Mouse (Mus musculus): Measurements from ENCODE around the gene Aprt. TPM values are rescaled to one million over a fixed set of nuclear protein-coding genes. Genes with fewer than 3 reads are reported as not detected.

The Aprt gene
- polyA plus RNA-seq, 1 experiment from 2014 or later, result 223 TPM

GRCm38 (mm10) chr8:122618660-122619378 lies 42.1 kb upstream of the Aprt start:
- peak; percentile 86 for TF ChIP-seq EP300 (IDR thresholded peaks at IDR 0.05; ENCODE audit: low read depth)
- TF ChIP-seq CTCF (IDR thresholded peaks at IDR 0.05; ENCODE audit: low read depth), result no peak
- Histone ChIP-seq H3K4me2 (ENCODE audit: low read depth, low read length) (peak overlapping the region; percentile 33; the same call in 1 of the 2 replicates), H3K36me3 (replicated peaks; ENCODE audit: insufficient read depth, low read length) (peaks cover 7% of the 10 kb centered on the region), H3K9ac (replicated peaks) (no peak overlapping the region; the same call in 1 of the 2 replicates), H3K4me1 (ENCODE audit: insufficient read depth) (peaks cover 6% of the 10 kb centered on the region), H3K27ac (ENCODE audit: low read depth) (0 out of 2 replicates have a peak overlapping the region, but pooled peaks have one; percentile 39), H3K4me3 (ENCODE audit: low read depth, low read length) (no peak overlapping the region), H3K9me3 (ENCODE audit: low read length) (no peaks in the 10 kb centered on the region), H3K27me3 (ENCODE audit: insufficient read depth, low read length) (no peaks in the 10 kb centered on the region)
- peak; percentile 92 for ATAC-seq
- no peak for DNase-seq
- 53% methylated on average over 6 of the region's 6 CpGs for WGBS (ENCODE audit: insufficient replicate concordance)

- Histone ChIP-seq H3K4me3 (ENCODE audit: low read depth, low read length) (no peak overlapping the region), H3K27me3 (ENCODE audit: insufficient read depth, low read length) (no peaks in the 10 kb centered on the region), H3K9me3 (ENCODE audit: low read length) (no peaks in the 10 kb centered on the region), H3K36me3 (replicated peaks; ENCODE audit: insufficient read depth, low read length) (peaks cover 7% of the 10 kb centered on the region), H3K9ac (replicated peaks) (no peak overlapping the region), H3K27ac (ENCODE audit: low read depth) (0 out of 2 replicates have a peak overlapping the region, but pooled peaks have one; percentile 39), H3K4me2 (ENCODE audit: low read depth, low read length) (peak overlapping the region; percentile 33; the same call in 1 of the 2 replicates), H3K4me1 (ENCODE audit: insufficient read depth) (peaks cover 6% of the 10 kb centered on the region)
- WGBS (ENCODE audit: insufficient replicate concordance), result 37% methylated on average over 5 of the region's 7 CpGs
- TF ChIP-seq EP300 (IDR thresholded peaks at IDR 0.05; ENCODE audit: low read depth) (no peak), CTCF (IDR thresholded peaks at IDR 0.05; ENCODE audit: low read depth) (peak; percentile 77)
- DNase-seq (peak; percentile 89), ATAC-seq (peak; percentile 40)
These were observed 41.3 kb upstream of the Aprt start for GRCm38 (mm10) chr8:122617947-122618546.

- Histone ChIP-seq H3K9me3 (ENCODE audit: low read length) (no peaks in the 10 kb centered on the region), H3K36me3 (replicated peaks; ENCODE audit: insufficient read depth, low read length) (peaks cover 7% of the 10 kb centered on the region), H3K9ac (replicated peaks) (no peak overlapping the region), H3K4me1 (ENCODE audit: insufficient read depth) (peaks cover 17% of the 10 kb centered on the region), H3K27me3 (ENCODE audit: insufficient read depth, low read length) (no peaks in the 10 kb centered on the region), H3K4me3 (ENCODE audit: low read depth, low read length) (no peak overlapping the region), H3K27ac (ENCODE audit: low read depth) (no peak overlapping the region), H3K4me2 (ENCODE audit: low read depth, low read length) (no peak overlapping the region)
- TF ChIP-seq EP300 (IDR thresholded peaks at IDR 0.05; ENCODE audit: low read depth) (no peak), CTCF (IDR thresholded peaks at IDR 0.05; ENCODE audit: low read depth) (no peak)
- no peak for ATAC-seq
- DNase-seq, result no peak
- 72% methylated on average over 9 of the region's 9 CpGs for WGBS (ENCODE audit: insufficient replicate concordance)
These were observed 39.6 kb upstream of the Aprt start for GRCm38 (mm10) chr8:122616181-122616905.

- peak within 1 kb of the TSS; percentile 72 for H3K4me3 ChIP-seq (ENCODE audit: low read depth, low read length)
- no peaks in the 10 kb centered on the region for H3K27me3 ChIP-seq (ENCODE audit: insufficient read depth, low read length)
- peaks cover 24% of the 10 kb centered on the region for H3K4me1 ChIP-seq (ENCODE audit: insufficient read depth)
- peak; percentile 99 for DNase-seq
- H3K27ac ChIP-seq (ENCODE audit: low read depth), result peak within 1 kb of the TSS; percentile 93
- H3K9ac ChIP-seq (replicated peaks), result peak within 1 kb of the TSS; percentile 85
- ATAC-seq, result peak; percentile 96
- H3K4me2 ChIP-seq (ENCODE audit: low read depth, low read length), result peak within 1 kb of the TSS; percentile 99
- WGBS (ENCODE audit: insufficient replicate concordance), result 0% methylated on average over 32 of the region's 57 CpGs
- H3K9me3 ChIP-seq (ENCODE audit: low read length), result no peaks in the 10 kb centered on the region
- TF ChIP-seq CTCF (IDR thresholded peaks at IDR 0.05; ENCODE audit: low read depth), result peak; percentile 75
- no peak for TF ChIP-seq EP300 (IDR thresholded peaks at IDR 0.05; ENCODE audit: low read depth)
- H3K36me3 ChIP-seq (replicated peaks; ENCODE audit: insufficient read depth, low read length), result peaks cover 7% of the 10 kb centered on the region
These were observed 34.8 kb upstream of the Aprt start, which contains the start of the genes Galns and Trappc2l for GRCm38 (mm10) chr8:122611295-122612133. Galns (minus strand) TSS chr8:122611463. Trappc2l (plus strand) TSS chr8:122611640.

GRCm38 (mm10) chr8:122610612-122611277 lies 34.0 kb upstream of the Aprt start:
- H3K27ac ChIP-seq (ENCODE audit: low read depth), result peak overlapping the region; percentile 93
- H3K27me3 ChIP-seq (ENCODE audit: insufficient read depth, low read length), result no peaks in the 10 kb centered on the region
- DNase-seq (no peak), ATAC-seq (peak; percentile 46)
- H3K9ac ChIP-seq (replicated peaks), result peak overlapping the region; percentile 85
- H3K9me3 ChIP-seq (ENCODE audit: low read length), result no peaks in the 10 kb centered on the region
- peak overlapping the region; percentile 99 for H3K4me2 ChIP-seq (ENCODE audit: low read depth, low read length)
- peaks cover 24% of the 10 kb centered on the region for H3K4me1 ChIP-seq (ENCODE audit: insufficient read depth)
- 5% methylated on average over 19 of the region's 20 CpGs for WGBS (ENCODE audit: insufficient replicate concordance)
- peak overlapping the region; percentile 72 for H3K4me3 ChIP-seq (ENCODE audit: low read depth, low read length)
- TF ChIP-seq EP300 (IDR thresholded peaks at IDR 0.05; ENCODE audit: low read depth) (no peak), CTCF (IDR thresholded peaks at IDR 0.05; ENCODE audit: low read depth) (no peak)
- peaks cover 7% of the 10 kb centered on the region for H3K36me3 ChIP-seq (replicated peaks; ENCODE audit: insufficient read depth, low read length)
